Mouse (Mus musculus) liver, postnatal 0 days (tissue): ENCODE measurements at regions not wholly inside any gene's neighbourhood (a gene's known extent, or its start where the extent isn't known, plus 50 kb on each side); places are given as distances from the start of the nearest gene placed in this dataset.

Experiments
- CTCF ChIP-seq: sonication (generic); IDR thresholded peaks from 2 replicates; pipeline ENCODE4 v1.5.1; 2016; ENCODE audit warnings: antibody characterized with exemption, low read depth
- EP300 ChIP-seq: IDR thresholded peaks from 2 replicates; pipeline ENCODE4 v1.6.1; 2016; ENCODE audit warnings: antibody characterized with exemption, low read depth, mild to moderate bottlenecking

- TF ChIP-seq CTCF (no peak), EP300 (no peak)
These were observed 108.3 kb upstream of the L3mbtl4 start for GRCm38 (mm10) chr17:68165171-68165825.
